Mouse (Mus musculus) myocyte (in vitro differentiated cells): ENCODE measurements around the gene Fam207a. TPM values are rescaled to one million over a fixed set of nuclear protein-coding genes. Genes with fewer than 3 reads are reported as not detected.

Source experiments
- H3K27me3 ChIP-seq: one replicate; pipeline ENCODE4 v1.6.1; 2011; ENCODE audit not compliant: control insufficient read depth, insufficient read depth, insufficient read length
- H3K36me3 ChIP-seq: one replicate; pipeline ENCODE4 v1.6.1; 2011; ENCODE audit not compliant: control insufficient read depth, insufficient read depth
- H3K4me2 ChIP-seq: one replicate; pipeline ENCODE4 v1.6.1; 2011; ENCODE audit warnings: low read depth, control low read depth
- H3K4me3 ChIP-seq: one replicate; pipeline ENCODE4 v1.5.1; 2011; ENCODE audit warnings: mild to moderate bottlenecking, control low read depth, moderate library complexity
- H3K79me2 ChIP-seq: one replicate; pipeline ENCODE4 v1.6.1; 2011; ENCODE audit not compliant: control insufficient read depth, insufficient read depth
- H3ac ChIP-seq: one replicate; pipeline ENCODE4 v1.6.1; 2011; ENCODE audit not compliant: control insufficient read depth, insufficient read length
- CEBPB ChIP-seq: IDR thresholded peaks from 2 replicates; pipeline ENCODE4 v1.6.1; 2011; ENCODE audit warnings: mild to moderate bottlenecking, moderate library complexity; ENCODE audit not compliant: poor library complexity, insufficient read depth, severe bottlenecking
- E2F4 ChIP-seq: IDR thresholded peaks from one replicate; pipeline ENCODE4 v1.6.1; 2011; ENCODE audit warnings: mild to moderate bottlenecking, control low read depth, moderate library complexity; ENCODE audit not compliant: insufficient read depth
- MAX ChIP-seq: IDR thresholded peaks from one replicate; pipeline ENCODE4 v1.6.1; 2011; ENCODE audit warnings: low read depth, mild to moderate bottlenecking, control low read depth
- MYOD1 ChIP-seq, 3 experiments: IDR thresholded peaks; one replicate each; pipeline ENCODE4 v1.6.1; 2011; ENCODE audit warnings: control low read depth in 2 of 3, low read depth in 2 of 3, mild to moderate bottlenecking in 2 of 3, moderate library complexity in 1 of 3; ENCODE audit not compliant: insufficient read length in 2 of 3, control insufficient read depth in 1 of 3
- MYOG ChIP-seq, 3 experiments: IDR thresholded peaks; one replicate each; pipeline ENCODE4 v1.6.1; 2011; ENCODE audit warnings: control low read depth in 2 of 3, low read depth in 2 of 3, mild to moderate bottlenecking in 2 of 3; ENCODE audit not compliant: insufficient read length in 2 of 3, control insufficient read depth in 1 of 3, insufficient read depth in 1 of 3
- POLR2A ChIP-seq: IDR thresholded peaks from one replicate; pipeline ENCODE4 v1.6.1; 2011; ENCODE audit warnings: low read depth, mild to moderate bottlenecking, control low read depth, moderate library complexity; ENCODE audit not compliant: insufficient read length
- POLR2AphosphoS2 ChIP-seq: IDR thresholded peaks from one replicate; pipeline ENCODE4 v1.6.1; 2011; ENCODE audit warnings: low read depth, control low read depth; ENCODE audit not compliant: insufficient read length
- REST ChIP-seq: IDR thresholded peaks from one replicate; pipeline ENCODE4 v1.6.1; 2011; ENCODE audit warnings: mild to moderate bottlenecking, control low read depth, moderate library complexity; ENCODE audit not compliant: insufficient read depth, insufficient read length
- SRF ChIP-seq: IDR thresholded peaks from one replicate; pipeline ENCODE4 v1.6.1; 2011; ENCODE audit warnings: low read depth; ENCODE audit not compliant: control insufficient read depth, insufficient read length
- TCF12 ChIP-seq: IDR thresholded peaks from one replicate; pipeline ENCODE4 v1.6.1; 2011; ENCODE audit warnings: mild to moderate bottlenecking, control low read depth; ENCODE audit not compliant: poor library complexity, insufficient read depth, severe bottlenecking
- TCF3 ChIP-seq: IDR thresholded peaks from one replicate; pipeline ENCODE4 v1.6.1; 2011; ENCODE audit warnings: low read depth, control low read depth; ENCODE audit not compliant: insufficient read length
- USF1 ChIP-seq: IDR thresholded peaks from one replicate; pipeline ENCODE4 v1.6.1; 2011; ENCODE audit warnings: low read depth, mild to moderate bottlenecking, control low read depth, moderate library complexity
- polyA plus RNA-seq: library from polyadenylated mRNA; unstranded; fragments of >200 nt; fragmentation: generic; extraction: Trizol; gene quantifications from one replicate; pipeline ENCODE4 v1.2.1, GENCODE M21; 2012; ENCODE audit warnings: missing spikeins

The Fam207a gene
- polyA plus RNA-seq, 1 experiment, result 34.4 TPM

DNA sequence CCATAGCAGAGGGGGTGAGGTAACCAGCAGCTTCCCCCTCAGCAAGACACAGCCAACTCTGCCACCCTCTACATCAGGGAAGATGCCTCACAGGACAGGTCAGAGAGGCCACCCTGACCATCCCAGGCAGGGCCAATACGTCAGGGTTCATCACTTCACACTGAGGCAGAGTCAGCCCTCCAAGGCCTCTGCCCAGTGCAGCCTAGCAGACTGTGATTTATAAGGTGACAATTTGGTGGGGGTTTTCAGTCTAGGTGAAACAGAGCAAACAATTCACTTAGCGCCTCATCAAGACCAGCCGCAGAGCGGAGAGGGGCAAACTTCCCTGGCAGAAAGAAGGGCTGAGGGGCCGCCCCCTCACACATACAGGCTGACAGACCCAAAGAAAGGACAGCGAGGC is 17.3 kb downstream of the Fam207a start:
- H3K79me2 ChIP-seq, result peaks cover 10% of the 10 kb centered on the region
- TF ChIP-seq CEBPB (no peak), REST (no peak), TCF3 (no peak), TCF12 (no peak), E2F4 (no peak), POLR2A (no peak), POLR2AphosphoS2 (no peak), SRF (no peak), MYOG (IDR thresholded peaks at IDR 0.05; ENCODE audit: control insufficient read depth in 1 of 3, insufficient read depth in 1 of 3, insufficient read length in 2 of 3, low read depth in 2 of 3) (no peak), MAX (no peak), MYOD1 (IDR thresholded peaks at IDR 0.05; ENCODE audit: control insufficient read depth in 1 of 3, insufficient read length in 2 of 3, low read depth in 2 of 3) (no peak), USF1 (no peak)
- H3K4me3 ChIP-seq, result no peak overlapping the region
- H3K27me3 ChIP-seq, result no peaks in the 10 kb centered on the region
- peaks cover 6% of the 10 kb centered on the region for H3K36me3 ChIP-seq
- H3K4me2 ChIP-seq, result no peak overlapping the region
- no peak overlapping the region for H3ac ChIP-seq

- Histone ChIP-seq H3K4me2 (no peak overlapping the region), H3K36me3 (peaks cover 11% of the 10 kb centered on the region), H3K27me3 (no peaks in the 10 kb centered on the region), H3ac (no peak overlapping the region), H3K4me3 (no peak overlapping the region), H3K79me2 (peaks cover 10% of the 10 kb centered on the region)
- TF ChIP-seq REST, result no peak
- TF ChIP-seq POLR2AphosphoS2, result no peak
- TF ChIP-seq MAX, result no peak
- no peak for TF ChIP-seq E2F4
- no peak for TF ChIP-seq USF1
These were observed 18.4 kb downstream of the Fam207a start for GRCm38 (mm10) chr10:77497185-77497584.

GRCm38 (mm10) chr10:77492885-77493284 is 22.7 kb downstream of the Fam207a start:
- H3K79me2 ChIP-seq, result peaks cover 2% of the 10 kb centered on the region
- peaks cover 15% of the 10 kb centered on the region for H3K36me3 ChIP-seq
- H3K27me3 ChIP-seq, result no peaks in the 10 kb centered on the region
- H3K4me2 ChIP-seq, result no peak overlapping the region
- H3K4me3 ChIP-seq, result no peak overlapping the region
- TF ChIP-seq E2F4, result no peak
- no peak for TF ChIP-seq POLR2A
- no peak for TF ChIP-seq MYOD1 (IDR thresholded peaks at IDR 0.05; ENCODE audit: control insufficient read depth in 1 of 3, insufficient read length in 2 of 3, low read depth in 2 of 3)
- no peak for TF ChIP-seq REST
- TF ChIP-seq TCF3, result no peak
- no peak for TF ChIP-seq USF1
- TF ChIP-seq TCF12, result no peak
- TF ChIP-seq SRF, result no peak
- no peak for TF ChIP-seq CEBPB
- no peak for TF ChIP-seq MYOG (IDR thresholded peaks at IDR 0.05; ENCODE audit: control insufficient read depth in 1 of 3, insufficient read depth in 1 of 3, insufficient read length in 2 of 3, low read depth in 2 of 3)
- no peak for TF ChIP-seq MAX
- no peak for TF ChIP-seq POLR2AphosphoS2
- no peak overlapping the region for H3ac ChIP-seq

DNA sequence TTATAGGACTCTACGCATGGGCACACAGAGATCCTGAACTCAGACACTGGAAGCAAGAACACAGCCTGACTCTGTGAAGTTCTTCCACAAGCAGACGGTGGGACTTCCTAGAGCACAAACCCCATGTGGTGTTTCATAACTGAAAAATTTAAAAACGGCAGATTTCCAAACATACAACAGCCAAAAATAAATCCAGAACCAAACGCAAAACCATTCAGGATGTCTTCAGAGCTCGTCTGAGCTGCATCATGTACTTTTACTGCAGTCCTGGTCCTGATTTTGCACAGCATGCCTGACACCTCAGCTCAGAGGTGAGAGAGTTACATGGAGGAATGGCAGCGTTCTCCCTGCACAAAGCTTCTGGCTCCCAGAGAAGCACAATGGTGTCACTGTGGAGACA is 24.0 kb downstream of the Fam207a start:
- H3K4me3 ChIP-seq, result no peak overlapping the region
- H3K4me2 ChIP-seq, result no peak overlapping the region
- no peak overlapping the region for H3ac ChIP-seq
- H3K36me3 ChIP-seq, result peaks cover 15% of the 10 kb centered on the region
- no peaks in the 10 kb centered on the region for H3K79me2 ChIP-seq
- no peaks in the 10 kb centered on the region for H3K27me3 ChIP-seq
- TF ChIP-seq MYOG (IDR thresholded peaks at IDR 0.05; ENCODE audit: control insufficient read depth in 1 of 3, insufficient read depth in 1 of 3, insufficient read length in 2 of 3, low read depth in 2 of 3), result no peak

GRCm38 (mm10) chr10:77488168-77488567 is 27.4 kb downstream of the Fam207a start:
- Histone ChIP-seq H3K4me2 (no peak overlapping the region), H3K79me2 (no peaks in the 10 kb centered on the region), H3K27me3 (no peaks in the 10 kb centered on the region), H3ac (no peak overlapping the region), H3K36me3 (peaks cover 12% of the 10 kb centered on the region), H3K4me3 (no peak overlapping the region)
- TF ChIP-seq REST (no peak), POLR2A (no peak), MAX (no peak), TCF3 (no peak), MYOG (IDR thresholded peaks at IDR 0.05; ENCODE audit: control insufficient read depth in 1 of 3, insufficient read depth in 1 of 3, insufficient read length in 2 of 3, low read depth in 2 of 3) (no peak), TCF12 (no peak), MYOD1 (IDR thresholded peaks at IDR 0.05; ENCODE audit: control insufficient read depth in 1 of 3, insufficient read length in 2 of 3, low read depth in 2 of 3) (no peak), POLR2AphosphoS2 (no peak), USF1 (no peak), SRF (no peak), E2F4 (no peak), CEBPB (no peak)
